Mouse (Mus musculus) stomach, embryonic 16.5 days (tissue): ENCODE measurements around the gene Astn1. TPM values are rescaled to one million over a fixed set of nuclear protein-coding genes. Genes with fewer than 3 reads are reported as not detected.

Source experiments
- ATAC-seq: fragments of 200-750 bp; cut with Nextera tagmentation; 2 replicates; pipeline ENCODE4 v1.8.0; 2017; ENCODE audit warnings: moderate number of reproducible peaks, moderate TSS enrichment; ENCODE audit not compliant: insufficient read depth, low FRiP score
- H3K27ac ChIP-seq: fragments of 300-500 bp; sonication (generic); 2 replicates; pipeline ENCODE4 v1.5.1; 2014; ENCODE audit warnings: low read length
- H3K27me3 ChIP-seq: fragments of 300-500 bp; sonication (generic); 2 replicates; pipeline ENCODE4 v1.6.1; 2014; ENCODE audit warnings: low read length, control low read depth, mixed read lengths; ENCODE audit not compliant: control insufficient read depth, insufficient read depth
- H3K36me3 ChIP-seq: fragments of 300-500 bp; sonication (generic); 2 replicates; pipeline ENCODE4 v1.6.1; 2014; ENCODE audit warnings: low read length; ENCODE audit not compliant: control insufficient read depth, insufficient read depth
- H3K4me1 ChIP-seq: fragments of 300-500 bp; sonication (generic); 2 replicates; pipeline ENCODE4 v1.6.1; 2014; ENCODE audit warnings: low read length, control low read depth, mixed read lengths; ENCODE audit not compliant: control insufficient read depth, insufficient read depth
- H3K4me2 ChIP-seq: fragments of 300-500 bp; sonication (generic); 2 replicates; pipeline ENCODE4 v1.6.1; 2014; ENCODE audit warnings: low read depth, low read length, mixed read lengths
- H3K4me3 ChIP-seq: fragments of 300-500 bp; sonication (generic); replicated peaks from 2 replicates; pipeline ENCODE4 v1.5.1; 2014; ENCODE audit warnings: mild to moderate bottlenecking, low read length
- H3K9ac ChIP-seq: fragments of 300-500 bp; sonication (generic); 2 replicates; pipeline ENCODE4 v1.6.1; 2014; ENCODE audit warnings: low read length
- H3K9me3 ChIP-seq: fragments of 300-500 bp; sonication (generic); replicated peaks from 2 replicates; pipeline ENCODE4 v1.6.1; 2016; ENCODE audit warnings: low read length, control low read depth; ENCODE audit not compliant: control insufficient read depth
- WGBS: fragments of 180-500 bp; shearing (Covaris S2); extraction: QIAGEN DNeasy Blood & Tissue Kit; methylation state at CpG from one replicate; pipeline ENCODE4 v1.1.7; 2014; 5-methylcytosine and 5-hydroxymethylcytosine counted together
- polyA plus RNA-seq: library from polyadenylated mRNA; unstranded; fragments of >200 nt; fragmentation: Nextera tagmentation; extraction: Ambion mirVana; gene quantifications from 2 replicates; pipeline ENCODE4 v1.2.1, GENCODE M21; 2015

The Astn1 gene
- polyA plus RNA-seq, 1 experiment from 2014 or later, result 1.2 TPM

DNA sequence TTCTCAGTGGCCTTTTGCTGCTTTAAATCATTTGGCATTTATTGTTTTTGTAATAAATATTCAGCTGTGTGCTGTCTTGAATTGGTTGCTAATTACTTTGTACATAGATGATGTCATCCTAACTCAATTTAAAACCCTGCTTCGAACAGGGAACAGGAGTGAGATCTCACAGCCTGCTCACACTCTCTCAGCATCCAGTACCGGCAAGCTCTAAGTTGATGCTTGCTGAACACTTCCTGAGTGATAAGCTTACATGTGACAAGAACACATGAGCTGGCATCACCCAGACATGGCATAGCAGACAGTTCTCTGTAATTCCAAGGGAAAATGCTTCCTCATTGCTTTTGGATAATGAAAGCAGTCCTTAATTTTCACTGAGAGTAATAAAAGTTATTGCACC, 38.8 kb downstream of the Astn1 start:
- WGBS, result 44% methylated on average over 2 of the region's 2 CpGs

DNA sequence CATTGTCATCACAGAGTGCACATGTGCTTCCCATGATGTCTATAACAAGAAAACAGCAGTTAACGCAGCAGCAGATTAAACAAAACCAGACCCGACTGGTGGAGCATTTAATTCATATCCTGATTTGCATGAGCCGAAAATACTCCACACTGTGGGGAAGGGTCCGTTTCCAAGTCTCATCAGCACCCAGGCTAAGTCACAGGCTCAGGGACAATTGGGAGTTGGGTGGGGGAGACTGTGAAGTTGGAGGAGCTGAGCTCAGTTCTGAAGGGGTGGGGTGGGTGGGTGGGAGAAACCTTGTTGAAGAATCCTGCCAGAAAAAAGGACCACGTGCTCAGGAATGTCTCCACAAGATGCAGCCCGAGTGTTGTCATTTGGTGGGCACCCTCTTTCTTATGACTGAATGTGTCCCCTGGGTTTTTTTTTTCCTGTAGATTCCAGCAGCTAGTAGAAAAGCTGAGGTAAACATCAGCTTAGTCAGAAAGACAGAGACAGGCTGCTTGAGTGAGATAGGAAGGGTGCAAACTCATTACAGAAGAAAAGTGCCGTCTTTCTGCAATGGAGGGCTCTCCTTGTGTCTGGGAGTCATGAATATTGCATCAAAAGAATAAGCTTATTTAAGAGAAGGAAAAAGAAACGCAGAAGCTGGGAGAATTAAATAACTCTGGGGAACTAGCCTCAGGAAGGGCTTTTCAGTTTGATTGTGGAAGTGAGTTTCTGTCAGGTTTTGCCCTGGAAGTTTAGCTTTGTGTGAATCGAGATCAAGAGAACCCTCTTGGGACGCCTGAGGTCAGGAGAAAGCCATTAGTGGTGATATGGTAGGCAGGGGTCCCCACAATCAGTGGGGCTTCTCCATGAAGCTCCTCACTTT, 44.1 kb downstream of the Astn1 start:
- H3K9me3 ChIP-seq, result no peaks in the 10 kb centered on the region
- H3K4me2 ChIP-seq, result no peak overlapping the region
- H3K27ac ChIP-seq, result no peak overlapping the region
- H3K36me3 ChIP-seq, result no peaks in the 10 kb centered on the region
- no peaks in the 10 kb centered on the region for H3K4me1 ChIP-seq
- no peak overlapping the region for H3K4me3 ChIP-seq
- 61% methylated on average over 10 of the region's 10 CpGs for WGBS
- no peaks in the 10 kb centered on the region for H3K27me3 ChIP-seq
- no peak for ATAC-seq
- H3K9ac ChIP-seq, result no peak overlapping the region

More for the DNA sequence above, 38.8 kb downstream of the Astn1 start:
- Histone ChIP-seq H3K4me2 (no peak overlapping the region), H3K9ac (no peak overlapping the region), H3K4me1 (no peaks in the 10 kb centered on the region), H3K36me3 (no peaks in the 10 kb centered on the region), H3K9me3 (no peaks in the 10 kb centered on the region), H3K4me3 (no peak overlapping the region), H3K27ac (no peak overlapping the region), H3K27me3 (no peaks in the 10 kb centered on the region)
- no peak for ATAC-seq

DNA sequence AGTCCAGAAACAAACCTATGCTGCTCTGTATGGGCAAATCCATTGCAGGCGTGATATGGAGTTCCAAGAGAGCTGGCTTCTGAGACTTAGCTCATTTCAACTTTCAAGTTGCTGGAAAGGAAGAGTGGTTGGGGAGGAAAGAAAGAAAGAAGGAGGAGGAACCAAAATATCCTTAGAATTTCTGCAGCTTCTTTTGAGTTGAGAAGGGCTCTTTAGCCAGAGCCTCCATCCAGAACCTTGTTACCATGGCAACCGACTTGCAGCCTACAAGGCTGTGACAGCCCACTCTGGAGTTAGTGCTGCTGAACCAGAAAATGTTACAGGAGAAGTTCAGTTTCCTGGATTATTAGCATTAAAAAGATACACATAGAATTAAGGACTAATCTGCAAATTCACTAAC, 46.1 kb downstream of the Astn1 start:
- no peaks in the 10 kb centered on the region for H3K27me3 ChIP-seq
- 75% methylated on average over 2 of the region's 2 CpGs for WGBS
- no peaks in the 10 kb centered on the region for H3K9me3 ChIP-seq
- H3K4me1 ChIP-seq, result no peaks in the 10 kb centered on the region
- no peaks in the 10 kb centered on the region for H3K36me3 ChIP-seq
- no peak overlapping the region for H3K4me2 ChIP-seq
- no peak overlapping the region for H3K4me3 ChIP-seq
- H3K27ac ChIP-seq, result no peak overlapping the region
- no peak overlapping the region for H3K9ac ChIP-seq
- ATAC-seq, result no peak

DNA sequence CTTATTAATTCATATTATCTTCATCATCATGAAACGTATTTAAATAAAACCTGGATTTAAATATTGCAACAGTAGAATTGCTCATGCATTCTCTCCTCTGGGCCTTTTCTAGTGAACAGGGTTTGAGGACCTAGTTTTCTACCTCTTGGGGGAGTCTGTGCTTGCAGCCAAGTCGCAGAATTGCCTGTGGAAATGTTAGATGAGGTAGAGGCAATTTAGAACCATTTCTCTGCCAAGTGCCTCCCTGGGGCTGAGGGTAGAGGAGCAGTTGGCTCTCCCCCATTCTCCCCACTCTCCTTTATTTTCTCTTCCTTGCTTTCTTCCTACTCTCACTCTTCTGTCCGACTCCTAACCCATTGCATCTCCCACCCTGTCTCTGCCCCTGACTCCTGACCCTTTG, 49.1 kb downstream of the Astn1 start:
- Histone ChIP-seq H3K36me3 (no peaks in the 10 kb centered on the region), H3K9me3 (no peaks in the 10 kb centered on the region), H3K27me3 (no peaks in the 10 kb centered on the region), H3K27ac (no peak overlapping the region), H3K4me2 (no peak overlapping the region), H3K4me3 (no peak overlapping the region), H3K4me1 (no peaks in the 10 kb centered on the region), H3K9ac (no peak overlapping the region)
- 77% methylated on average over 3 of the region's 3 CpGs for WGBS
- ATAC-seq, result no peak

DNA sequence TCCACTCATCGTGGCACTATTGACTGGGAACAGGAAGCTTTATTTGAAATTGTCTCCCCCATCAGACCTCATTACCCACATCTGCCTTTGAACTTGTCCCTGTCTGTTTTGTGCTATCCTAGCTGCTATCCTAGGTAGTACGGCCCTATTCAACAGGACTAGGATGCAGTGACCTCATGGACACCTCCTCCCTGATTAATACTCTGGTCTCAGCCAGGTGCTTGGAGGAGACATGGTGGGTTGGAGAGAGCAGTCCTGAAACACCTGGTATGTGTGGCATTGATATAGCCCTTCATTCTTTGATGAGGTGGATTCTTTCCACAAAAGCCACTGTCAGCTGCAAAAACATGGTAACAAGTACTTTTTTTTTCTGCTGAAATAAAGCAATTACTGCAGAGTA, 52.1 kb downstream of the Astn1 start:
- no peak overlapping the region for H3K4me3 ChIP-seq
- H3K4me1 ChIP-seq, result no peaks in the 10 kb centered on the region
- no peak overlapping the region for H3K27ac ChIP-seq
- 81% methylated on average over 2 of the region's 2 CpGs for WGBS
- H3K36me3 ChIP-seq, result no peaks in the 10 kb centered on the region
- no peak overlapping the region for H3K4me2 ChIP-seq
- no peak for ATAC-seq
- H3K9ac ChIP-seq, result no peak overlapping the region
- no peaks in the 10 kb centered on the region for H3K9me3 ChIP-seq
- no peaks in the 10 kb centered on the region for H3K27me3 ChIP-seq

DNA sequence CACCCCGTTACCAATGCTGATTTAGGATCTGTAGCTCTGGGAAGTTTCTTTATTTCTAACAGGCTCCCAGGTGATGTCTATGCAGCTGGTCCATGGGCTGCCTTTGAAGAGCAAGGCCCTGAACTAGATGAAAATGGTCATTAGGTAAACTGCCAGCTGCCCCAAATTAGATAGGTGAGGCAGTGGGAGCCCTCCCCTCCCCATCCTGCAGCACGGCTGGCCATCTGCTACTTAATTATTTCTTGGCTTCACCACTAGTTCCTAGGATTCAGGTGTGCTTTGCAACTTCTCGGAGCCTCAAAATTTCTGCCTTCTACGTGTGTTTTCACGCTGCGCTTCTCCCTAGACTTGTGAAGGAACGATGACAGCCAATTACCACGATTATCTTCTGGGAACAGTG, 59.4 kb downstream of the Astn1 start:
- H3K4me3 ChIP-seq, result no peak overlapping the region
- no peak overlapping the region for H3K27ac ChIP-seq
- no peaks in the 10 kb centered on the region for H3K4me1 ChIP-seq
- ATAC-seq, result no peak
- no peaks in the 10 kb centered on the region for H3K9me3 ChIP-seq
- H3K36me3 ChIP-seq, result no peaks in the 10 kb centered on the region
- WGBS, result 84% methylated on average over 8 of the region's 8 CpGs
- H3K27me3 ChIP-seq, result no peaks in the 10 kb centered on the region
- no peak overlapping the region for H3K9ac ChIP-seq
- no peak overlapping the region for H3K4me2 ChIP-seq

DNA sequence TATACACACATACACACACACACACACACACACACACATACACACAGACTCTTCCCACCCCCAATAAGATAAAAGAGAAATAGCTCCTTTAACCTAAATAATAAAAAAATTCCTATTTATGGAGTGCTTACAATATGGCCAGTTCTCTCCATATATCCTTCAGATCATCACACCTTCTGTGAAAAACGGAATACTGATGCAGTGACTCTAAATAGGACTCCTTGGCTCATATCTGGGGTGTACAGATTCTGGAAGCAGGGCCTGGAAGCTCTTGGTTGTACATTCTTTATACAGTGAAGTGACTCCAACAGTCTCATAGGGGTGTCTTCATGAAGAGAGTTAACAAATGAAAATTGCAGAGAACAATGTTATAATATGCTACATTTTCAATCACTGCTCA, 60.7 kb downstream of the Astn1 start:
- 74% methylated on average over 1 of the region's 1 CpGs for WGBS
- no peak for ATAC-seq
- H3K4me2 ChIP-seq, result no peak overlapping the region
- H3K27me3 ChIP-seq, result no peaks in the 10 kb centered on the region
- H3K27ac ChIP-seq, result no peak overlapping the region
- no peak overlapping the region for H3K9ac ChIP-seq
- no peaks in the 10 kb centered on the region for H3K9me3 ChIP-seq
- no peaks in the 10 kb centered on the region for H3K36me3 ChIP-seq
- no peaks in the 10 kb centered on the region for H3K4me1 ChIP-seq
- H3K4me3 ChIP-seq, result no peak overlapping the region

DNA sequence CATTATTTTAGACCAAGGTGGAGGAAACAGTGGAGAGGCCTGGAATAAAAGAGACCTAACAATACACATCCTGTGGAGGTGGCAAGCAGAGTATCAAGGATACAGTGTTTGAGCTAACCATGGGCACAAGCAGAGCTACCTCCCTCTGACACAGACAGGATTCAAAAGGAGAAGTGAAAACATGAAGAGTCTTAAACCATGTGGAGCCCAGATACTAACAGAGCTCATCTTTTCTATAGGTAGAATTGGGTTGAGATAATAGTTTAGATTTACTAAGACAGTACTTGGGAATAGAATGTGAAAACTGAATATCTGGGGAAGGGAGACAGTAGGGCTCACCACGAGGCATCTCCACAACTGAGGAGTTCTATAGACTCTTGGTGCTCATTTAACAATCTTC, 84.0 kb downstream of the Astn1 start:
- no peaks in the 10 kb centered on the region for H3K27me3 ChIP-seq
- WGBS, result 88% methylated on average over 1 of the region's 1 CpGs

DNA sequence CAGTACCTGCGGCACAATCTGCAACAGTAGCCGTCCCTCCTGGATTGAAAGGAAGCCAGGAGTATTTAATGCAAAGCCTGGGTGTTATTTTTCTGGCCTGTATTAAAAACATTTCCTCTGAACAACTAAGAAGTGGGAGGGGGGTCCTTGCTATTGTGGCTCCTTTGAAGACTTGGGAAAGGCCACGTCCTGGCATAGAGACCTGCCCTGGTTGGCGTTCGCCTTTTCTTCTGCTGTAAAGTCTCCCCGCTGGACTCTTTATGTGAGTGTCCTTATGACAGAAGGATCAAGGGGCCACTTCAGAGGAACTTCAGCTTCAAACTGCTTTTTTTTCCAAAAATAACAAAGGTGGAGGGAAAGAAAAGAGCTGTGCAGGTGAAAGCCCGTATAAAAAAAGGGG, 85.9 kb downstream of the Astn1 start:
- Histone ChIP-seq H3K4me2 (no peak overlapping the region), H3K9ac (no peak overlapping the region), H3K36me3 (no peaks in the 10 kb centered on the region), H3K27ac (no peak overlapping the region), H3K4me1 (no peaks in the 10 kb centered on the region), H3K4me3 (no peak overlapping the region), H3K27me3 (no peaks in the 10 kb centered on the region), H3K9me3 (no peaks in the 10 kb centered on the region)
- ATAC-seq, result no peak
- 73% methylated on average over 7 of the region's 7 CpGs for WGBS

More for the DNA sequence above, 84.0 kb downstream of the Astn1 start:
- Histone ChIP-seq H3K9ac (no peak overlapping the region), H3K4me1 (no peaks in the 10 kb centered on the region), H3K9me3 (no peaks in the 10 kb centered on the region), H3K36me3 (no peaks in the 10 kb centered on the region), H3K27ac (no peak overlapping the region), H3K4me3 (no peak overlapping the region), H3K4me2 (no peak overlapping the region)
- ATAC-seq, result no peak
